Mouse (Mus musculus) embryonic fibroblast, embryonic 13.5 days (primary cell): ENCODE measurements around the gene Zscan2.

ENCODE experiments used
- CTCF ChIP-seq: IDR thresholded peaks from 2 replicates; pipeline ENCODE4 v1.5.1; 2011; ENCODE audit warnings: mild to moderate bottlenecking, control low read depth, low read length, moderate library complexity, borderline replicate concordance; ENCODE audit not compliant: insufficient read depth
- POLR2A ChIP-seq: IDR thresholded peaks from 2 replicates; pipeline ENCODE4 v1.6.1; 2011; ENCODE audit warnings: low read depth, mild to moderate bottlenecking, control low read depth, low read length, moderate library complexity

GRCm38 (mm10) chr7:80889021-80889511 is 28.3 kb downstream of the Zscan2 start:
- peak; percentile 32; the same call in 1 of the 2 replicates for TF ChIP-seq POLR2A
- TF ChIP-seq CTCF: no peak
